Mouse (Mus musculus) kidney, postnatal 14 days (tissue): ENCODE data around the gene Ndufab1.

Experiments used
- DNase-seq: peaks from one replicate; pipeline ENCODE4 v3.0.0; 2022; ENCODE audit warnings: mixed read lengths

Gene Ndufab1

GRCm38 (mm10) chr7:122067517-122068381 is 33.9 kb downstream of the Ndufab1 start:
- DNase-seq: peak; percentile 12

- peak; percentile 96 for DNase-seq
These were observed 34.7 kb downstream of the Ndufab1 start, which contains the start of the genes Ubfd1 and Ears2 for GRCm38 (mm10) chr7:122066945-122067516. Gene Ubfd1, plus strand, starts transcription at chr7:122067175. Gene Ears2, minus strand, starts transcription at chr7:122067263.

- DNase-seq: no peak
These were observed 35.4 kb downstream of the Ndufab1 start for GRCm38 (mm10) chr7:122066102-122066944.

- DNase-seq: no peak
These were observed 36.0 kb downstream of the Ndufab1 start for GRCm38 (mm10) chr7:122065656-122066055.

- DNase-seq: no peak
These were observed 45.1 kb downstream of the Ndufab1 start for GRCm38 (mm10) chr7:122056633-122057032.

GRCm38 (mm10) chr7:122050834-122051233 is 50.9 kb downstream of the Ndufab1 start:
- peak; percentile 55 for DNase-seq

- DNase-seq: no peak
These were observed 53.5 kb downstream of the Ndufab1 start for GRCm38 (mm10) chr7:122048191-122048590.

- DNase-seq: no peak
These were observed 54.9 kb downstream of the Ndufab1 start for GRCm38 (mm10) chr7:122046813-122047212.

- no peak for DNase-seq
These were observed 56.0 kb downstream of the Ndufab1 start for GRCm38 (mm10) chr7:122045711-122046110.

GRCm38 (mm10) chr7:122045181-122045634 is 56.5 kb downstream of the Ndufab1 start:
- DNase-seq: peak; percentile 61

GRCm38 (mm10) chr7:122044106-122044505 is 57.6 kb downstream of the Ndufab1 start:
- no peak for DNase-seq
